Mouse (Mus musculus) spleen, postnatal 36 days (tissue): ENCODE data around the gene Maml3.

Experiments used
- DNase-seq, 2 experiments: peaks; one replicate each; pipeline ENCODE4 v3.0.0; 2022; ENCODE audit warnings: low spot score in 2 of 2, mixed read lengths in 1 of 2

Maml3 gene

GRCm38 (mm10) chr3:51953927-51954326 lies 150.9 kb downstream of the Maml3 start:
- no peak for DNase-seq

- DNase-seq: no peak
Measured at GRCm38 (mm10) chr3:51952728-51953623, 151.9 kb downstream of the Maml3 start.

- DNase-seq: no peak
Measured at GRCm38 (mm10) chr3:51952267-51952666, 152.6 kb downstream of the Maml3 start.

GRCm38 (mm10) chr3:51949651-51950050 lies 155.2 kb downstream of the Maml3 start:
- no peak for DNase-seq

GRCm38 (mm10) chr3:51947168-51947567 lies 157.7 kb downstream of the Maml3 start:
- DNase-seq: no peak

GRCm38 (mm10) chr3:51943642-51944041 lies 161.2 kb downstream of the Maml3 start:
- DNase-seq: no peak

- DNase-seq: no peak
Measured at GRCm38 (mm10) chr3:51941781-51942180, 163.1 kb downstream of the Maml3 start.

GRCm38 (mm10) chr3:51939864-51940263 lies 165.0 kb downstream of the Maml3 start:
- no peak for DNase-seq

GRCm38 (mm10) chr3:51939054-51939453 lies 165.8 kb downstream of the Maml3 start:
- no peak for DNase-seq

GRCm38 (mm10) chr3:51937176-51937575 lies 167.7 kb downstream of the Maml3 start:
- no peak for DNase-seq

- DNase-seq: no peak
Measured at GRCm38 (mm10) chr3:51934531-51935485, 170.1 kb downstream of the Maml3 start.

- no peak for DNase-seq
Measured at GRCm38 (mm10) chr3:51928188-51928587, 176.7 kb downstream of the Maml3 start.

- no peak for DNase-seq
Measured at GRCm38 (mm10) chr3:51927591-51927990, 177.3 kb downstream of the Maml3 start.

- no peak for DNase-seq
Measured at GRCm38 (mm10) chr3:51927043-51927442, 177.8 kb downstream of the Maml3 start.

- no peak for DNase-seq
Measured at GRCm38 (mm10) chr3:51925758-51926157, 179.1 kb downstream of the Maml3 start.

GRCm38 (mm10) chr3:51924636-51925035 lies 180.2 kb downstream of the Maml3 start:
- DNase-seq: no peak

GRCm38 (mm10) chr3:51923800-51924199 lies 181.1 kb downstream of the Maml3 start:
- no peak for DNase-seq

GRCm38 (mm10) chr3:51916902-51917301 lies 188.0 kb downstream of the Maml3 start:
- no peak for DNase-seq

- peak in 1 of 2 experiments; percentile 11 for DNase-seq
Measured at GRCm38 (mm10) chr3:51916060-51916870, 188.6 kb downstream of the Maml3 start.

GRCm38 (mm10) chr3:51915415-51915814 lies 189.5 kb downstream of the Maml3 start:
- no peak for DNase-seq

- no peak for DNase-seq
Measured at GRCm38 (mm10) chr3:51914900-51915299, 190.0 kb downstream of the Maml3 start.
